Mouse (Mus musculus): Measurements from ENCODE around the gene Tnfrsf21. TPM values are rescaled to one million over a fixed set of nuclear protein-coding genes. Genes with fewer than 3 reads are reported as not detected.

Gene Tnfrsf21
- polyA plus RNA-seq, 1 experiment from 2014 or later: 68.6 TPM

DNA sequence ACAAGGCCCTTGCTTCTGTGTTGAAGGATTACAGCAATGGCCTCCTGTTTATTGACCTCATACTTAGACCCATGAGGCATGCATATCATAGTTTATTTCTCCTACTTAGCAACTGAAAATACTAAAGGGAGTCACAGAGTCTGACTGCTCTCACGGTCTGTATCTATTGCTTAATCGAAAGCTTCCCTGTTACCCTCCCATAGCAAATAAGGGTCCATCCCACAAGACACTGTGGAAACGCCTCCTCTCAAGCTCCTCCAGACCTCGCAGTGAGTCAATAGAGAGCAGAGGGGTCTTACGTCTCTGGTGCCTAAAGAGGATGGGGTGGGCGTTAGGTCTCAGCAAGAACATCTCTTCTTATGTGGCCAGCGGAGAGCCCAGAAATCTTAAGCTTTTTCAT, 15.8 kb upstream of the Tnfrsf21 start:
- no peak for ATAC-seq (replicated peaks)
- Histone ChIP-seq H3K36me3 (replicated peaks) (no peaks in the 10 kb centered on the region), H3K4me2 (no peak overlapping the region), H3K9me3 (no peaks in the 10 kb centered on the region), H3K4me1 (no peaks in the 10 kb centered on the region), H3K27me3 (replicated peaks) (no peaks in the 10 kb centered on the region), H3K27ac (no peak overlapping the region), H3K9ac (no peak overlapping the region), H3K4me3 (no peak overlapping the region)
- WGBS: 95% methylated on average over 7 of the region's 7 CpGs

DNA sequence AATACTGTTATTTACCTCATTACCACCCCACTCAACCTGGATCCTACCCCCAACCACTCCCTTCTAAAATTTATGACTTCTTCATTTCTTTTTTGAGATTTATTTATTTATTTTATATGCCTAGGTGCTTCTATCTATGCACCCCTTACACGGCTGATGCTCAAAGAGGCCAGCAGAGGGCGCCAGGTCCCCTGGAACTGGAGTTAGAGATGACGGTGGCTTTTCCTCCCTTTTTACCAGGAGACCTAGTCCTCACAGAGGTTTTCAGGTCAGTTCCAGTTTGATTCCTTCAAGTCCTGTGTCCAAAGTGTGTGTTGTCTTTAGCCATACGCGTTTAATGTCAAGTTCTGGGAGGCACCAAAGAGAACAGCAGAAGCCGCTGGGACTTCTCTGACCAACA, 3.6 kb upstream of the Tnfrsf21 start:
- Histone ChIP-seq H3K9me3 (no peaks in the 10 kb centered on the region), H3K36me3 (replicated peaks) (no peaks in the 10 kb centered on the region), H3K27me3 (replicated peaks) (no peaks in the 10 kb centered on the region), H3K4me1 (peaks cover 5% of the 10 kb centered on the region), H3K4me3 (no peak overlapping the region), H3K4me2 (no peak overlapping the region), H3K27ac (no peak overlapping the region), H3K9ac (no peak overlapping the region)
- WGBS: 19% methylated on average over 6 of the region's 6 CpGs
- ATAC-seq (replicated peaks): no peak

DNA sequence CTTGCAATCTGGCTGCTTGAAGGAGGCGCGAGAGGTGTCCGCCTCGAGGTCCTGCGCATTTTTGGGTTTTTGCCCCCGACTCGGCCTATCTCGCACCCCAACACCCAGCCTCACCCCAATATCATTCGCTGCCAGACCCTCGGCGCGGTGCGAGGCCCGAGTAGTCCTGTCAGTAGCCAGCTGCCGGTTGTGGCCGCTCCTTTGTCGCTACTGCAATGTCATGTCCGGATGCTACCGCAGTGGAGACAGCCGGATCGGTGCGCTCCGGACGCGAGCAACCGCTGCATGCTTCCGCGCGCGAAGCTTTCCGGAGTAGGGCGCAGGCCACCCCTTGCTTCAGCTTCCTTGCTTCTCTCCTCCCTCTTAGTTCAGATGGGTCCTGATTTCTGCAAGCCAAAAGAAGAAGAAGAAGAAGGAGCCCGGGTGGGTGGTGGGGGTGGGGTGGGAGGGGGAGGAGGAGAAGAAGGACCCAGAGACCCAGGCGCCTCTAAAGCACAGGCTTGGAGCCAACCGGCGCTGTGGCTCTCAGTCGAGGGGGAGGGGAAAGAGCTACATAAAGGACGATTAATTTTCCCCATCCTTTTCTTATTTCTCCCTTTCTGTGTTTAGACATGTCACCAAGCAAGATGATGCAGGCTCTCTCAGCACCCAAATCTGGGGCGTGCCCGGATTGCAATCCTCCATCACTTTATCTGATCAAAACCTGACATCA, 1.1 kb downstream of the Tnfrsf21 start:
- Histone ChIP-seq H3K27me3 (replicated peaks) (no peaks in the 10 kb centered on the region), H3K4me1 (peaks cover 29% of the 10 kb centered on the region), H3K9ac (peak overlapping the region; percentile 98), H3K4me3 (peak overlapping the region; percentile 85), H3K27ac (peak overlapping the region; percentile 95), H3K36me3 (replicated peaks) (no peaks in the 10 kb centered on the region), H3K4me2 (peak overlapping the region; percentile 60), H3K9me3 (no peaks in the 10 kb centered on the region)
- peak; percentile 68 for ATAC-seq (replicated peaks)
- WGBS: under 1% methylated on average over 39 of the region's 40 CpGs

DNA sequence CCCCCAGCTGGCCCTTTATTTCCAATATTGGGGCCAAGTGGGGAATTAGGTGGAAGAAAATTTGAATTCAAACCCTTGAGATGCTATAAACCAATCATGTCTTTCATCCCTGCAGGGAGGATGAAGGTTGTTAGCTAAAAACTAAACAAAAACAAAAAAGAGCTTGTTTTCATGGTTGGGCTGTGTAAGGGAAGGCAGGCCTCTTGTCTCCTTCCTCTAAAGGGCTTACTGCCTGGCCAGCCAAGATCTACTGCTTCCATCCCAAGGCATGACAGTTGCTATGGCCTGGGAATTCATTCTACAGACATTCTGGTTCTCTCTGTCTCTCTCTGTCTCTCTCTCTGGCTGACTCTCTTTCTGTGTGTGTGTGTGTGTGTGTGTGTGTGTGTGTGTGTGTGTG, 1.7 kb downstream of the Tnfrsf21 start:
- H3K9me3 ChIP-seq: no peaks in the 10 kb centered on the region
- H3K27me3 ChIP-seq (replicated peaks): no peaks in the 10 kb centered on the region
- H3K4me2 ChIP-seq: peak overlapping the region; percentile 60
- H3K27ac ChIP-seq: peak overlapping the region; percentile 95
- H3K4me3 ChIP-seq: peak overlapping the region; percentile 85
- H3K36me3 ChIP-seq (replicated peaks): no peaks in the 10 kb centered on the region
- ATAC-seq (replicated peaks): no peak
- peaks cover 33% of the 10 kb centered on the region for H3K4me1 ChIP-seq
- peak overlapping the region; percentile 98 for H3K9ac ChIP-seq

DNA sequence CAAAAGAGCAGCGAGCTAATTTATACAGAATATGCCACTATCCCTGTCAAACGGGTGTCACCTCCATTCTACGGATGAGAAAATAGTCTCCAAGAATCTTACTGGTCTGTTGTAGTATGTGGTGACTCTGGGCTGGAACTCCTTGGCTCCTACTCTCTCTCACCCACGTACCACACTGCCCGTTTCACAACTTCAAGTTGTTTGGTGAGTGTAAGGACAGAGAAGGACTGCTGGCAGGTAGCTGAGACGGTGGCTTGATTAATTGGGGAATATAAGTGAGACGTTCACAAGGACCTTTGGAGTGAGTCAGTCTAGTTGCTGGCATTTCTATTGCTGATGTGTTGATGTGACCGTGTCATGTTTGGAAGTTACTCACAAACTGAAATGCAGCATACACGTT, 3.3 kb downstream of the Tnfrsf21 start:
- Histone ChIP-seq H3K4me2 (no peak overlapping the region), H3K9ac (no peak overlapping the region), H3K4me1 (peaks cover 33% of the 10 kb centered on the region), H3K36me3 (replicated peaks) (no peaks in the 10 kb centered on the region), H3K9me3 (no peaks in the 10 kb centered on the region), H3K4me3 (no peak overlapping the region), H3K27me3 (replicated peaks) (no peaks in the 10 kb centered on the region), H3K27ac (no peak overlapping the region)
- 93% methylated on average over 9 of the region's 9 CpGs for WGBS
- ATAC-seq (replicated peaks): no peak

DNA sequence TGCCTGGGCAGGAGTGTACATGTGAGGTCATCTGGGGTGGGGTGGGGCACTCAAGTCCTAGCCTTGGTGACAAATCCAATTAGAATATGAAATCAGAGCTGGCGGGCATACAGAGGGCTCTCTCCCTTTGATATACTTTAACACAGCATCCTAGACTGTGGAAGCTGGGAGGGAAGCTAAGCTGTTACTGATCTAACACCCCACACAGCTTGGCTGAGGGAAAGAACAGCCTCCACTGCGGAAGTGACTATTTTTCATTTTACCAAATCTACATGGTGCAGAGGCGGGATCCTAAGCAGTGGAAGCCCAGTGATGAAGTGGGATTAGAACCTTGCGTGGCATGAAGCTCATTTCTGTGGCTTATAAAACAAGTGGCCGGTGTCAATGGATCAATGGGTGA, 4.7 kb downstream of the Tnfrsf21 start:
- peaks cover 29% of the 10 kb centered on the region for H3K4me1 ChIP-seq
- no peak overlapping the region for H3K9ac ChIP-seq
- WGBS: 88% methylated on average over 5 of the region's 5 CpGs

DNA sequence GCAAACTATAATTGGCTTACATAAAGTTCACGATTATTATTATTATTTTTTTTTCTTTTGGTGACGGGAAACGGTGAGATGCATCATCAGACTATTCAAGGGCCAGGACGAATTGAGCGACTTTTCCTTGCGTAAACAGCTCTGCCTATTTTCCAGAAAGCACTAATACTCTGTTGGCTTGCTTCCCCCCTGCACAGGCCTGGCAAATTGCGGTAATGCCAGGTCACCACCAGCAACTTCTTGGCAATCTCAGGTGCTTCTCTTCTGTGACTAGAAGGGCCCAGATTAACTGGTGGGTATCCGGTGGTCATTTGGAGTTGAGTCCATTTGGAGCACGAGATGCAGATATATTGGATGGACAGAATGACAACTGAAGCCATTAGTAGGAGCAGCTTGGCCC, 5.7 kb downstream of the Tnfrsf21 start:
- H3K9ac ChIP-seq: no peak overlapping the region
- no peaks in the 10 kb centered on the region for H3K27me3 ChIP-seq (replicated peaks)
- H3K27ac ChIP-seq: no peak overlapping the region
- 94% methylated on average over 9 of the region's 9 CpGs for WGBS
- ATAC-seq (replicated peaks): no peak
- no peaks in the 10 kb centered on the region for H3K9me3 ChIP-seq
- peaks cover 28% of the 10 kb centered on the region for H3K4me1 ChIP-seq
- no peak overlapping the region for H3K4me3 ChIP-seq
- H3K4me2 ChIP-seq: no peak overlapping the region
- no peaks in the 10 kb centered on the region for H3K36me3 ChIP-seq (replicated peaks)

More for the DNA sequence above, 4.7 kb downstream of the Tnfrsf21 start:
- no peak overlapping the region for H3K27ac ChIP-seq
- no peak overlapping the region for H3K4me3 ChIP-seq
- no peaks in the 10 kb centered on the region for H3K9me3 ChIP-seq
- no peak for ATAC-seq (replicated peaks)
- no peaks in the 10 kb centered on the region for H3K36me3 ChIP-seq (replicated peaks)
- H3K27me3 ChIP-seq (replicated peaks): no peaks in the 10 kb centered on the region
- H3K4me2 ChIP-seq: no peak overlapping the region

DNA sequence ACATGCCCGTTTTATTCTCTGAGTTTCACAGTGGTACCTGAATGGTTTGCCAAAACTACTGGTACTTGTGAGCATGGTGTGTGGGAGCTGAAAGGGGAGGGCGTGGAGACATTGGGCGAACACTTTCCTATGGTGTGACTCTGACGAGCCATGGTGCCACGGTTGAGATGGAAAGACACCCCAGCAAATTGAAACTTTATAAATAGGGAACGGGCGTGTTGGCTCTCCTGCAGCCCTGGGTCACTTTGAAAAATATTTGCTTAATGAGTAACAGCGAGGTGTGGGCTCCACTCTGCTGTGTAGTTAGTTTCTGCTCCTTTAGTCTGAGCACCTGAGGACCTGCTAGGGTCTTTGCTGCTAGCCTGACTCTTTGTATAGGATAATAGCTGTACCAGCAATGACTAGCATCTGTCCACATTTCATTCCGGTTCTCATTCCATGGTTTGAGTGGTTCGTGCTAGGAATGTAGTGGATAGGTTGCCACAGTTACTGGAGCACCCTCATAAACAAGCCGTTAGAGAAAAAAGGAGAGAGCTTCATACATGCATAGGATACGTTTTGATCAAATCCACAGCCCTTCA, 7.4 kb downstream of the Tnfrsf21 start:
- Histone ChIP-seq H3K9ac (no peak overlapping the region), H3K4me3 (no peak overlapping the region), H3K27ac (no peak overlapping the region), H3K36me3 (replicated peaks) (no peaks in the 10 kb centered on the region), H3K27me3 (replicated peaks) (no peaks in the 10 kb centered on the region), H3K4me2 (no peak overlapping the region), H3K4me1 (peaks cover 20% of the 10 kb centered on the region), H3K9me3 (no peaks in the 10 kb centered on the region)
- ATAC-seq (replicated peaks): 0 out of 2 replicates have a peak, but pooled peaks have one; percentile 19
- 90% methylated on average over 12 of the region's 12 CpGs for whole genome bisulfite sequencing

DNA sequence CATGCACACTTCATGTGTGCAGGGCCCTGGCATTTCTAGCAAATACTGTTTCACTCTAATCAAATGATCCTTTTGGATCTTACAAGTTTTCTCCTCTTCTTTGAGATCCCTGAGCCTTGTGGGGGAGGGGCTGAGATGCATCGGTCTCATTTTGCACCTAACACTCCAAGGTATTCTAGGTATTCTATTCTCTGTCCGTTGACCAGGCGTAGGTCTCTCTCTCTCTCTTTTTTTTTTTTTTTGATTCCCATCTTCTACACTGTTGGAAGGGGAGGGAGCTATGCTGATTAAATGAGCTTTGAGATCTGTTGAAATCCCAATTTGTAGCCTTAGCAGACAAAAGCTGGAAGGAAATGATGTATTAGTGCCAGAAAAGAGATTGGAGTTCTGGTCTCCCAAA, 8.2 kb downstream of the Tnfrsf21 start:
- no peak for ATAC-seq (replicated peaks)
- no peak overlapping the region for H3K27ac ChIP-seq
- WGBS: 93% methylated on average over 3 of the region's 3 CpGs
- H3K4me3 ChIP-seq: no peak overlapping the region
- H3K4me1 ChIP-seq: peaks cover 12% of the 10 kb centered on the region
- no peak overlapping the region for H3K9ac ChIP-seq
- H3K9me3 ChIP-seq: no peaks in the 10 kb centered on the region
- H3K27me3 ChIP-seq (replicated peaks): no peaks in the 10 kb centered on the region
- no peak overlapping the region for H3K4me2 ChIP-seq
- H3K36me3 ChIP-seq (replicated peaks): no peaks in the 10 kb centered on the region

DNA sequence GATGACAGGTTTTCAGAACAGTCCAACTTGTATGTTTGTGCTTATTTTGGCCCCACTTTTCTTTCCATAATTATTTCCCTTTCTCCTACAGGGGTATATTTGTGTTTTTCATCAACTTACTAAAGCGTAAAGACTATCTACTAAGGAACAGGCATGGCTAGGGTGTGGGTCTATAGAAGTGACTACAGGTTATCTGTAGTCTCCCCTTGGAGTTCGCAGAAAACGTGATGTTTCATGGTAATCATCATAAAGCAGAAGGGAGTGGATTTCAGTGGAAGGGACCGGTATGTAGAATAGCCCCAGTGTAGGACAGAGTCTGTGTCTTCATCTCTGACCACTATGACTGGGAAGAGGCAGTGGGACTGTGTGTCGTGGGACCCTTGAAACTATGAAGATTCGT, 8.7 kb downstream of the Tnfrsf21 start:
- H3K4me3 ChIP-seq: no peak overlapping the region
- no peak overlapping the region for H3K9ac ChIP-seq
- no peaks in the 10 kb centered on the region for H3K9me3 ChIP-seq
- peaks cover 7% of the 10 kb centered on the region; the same call in 1 of the 2 replicates for H3K4me1 ChIP-seq
- ATAC-seq (replicated peaks): no peak
- H3K27ac ChIP-seq: no peak overlapping the region
- H3K36me3 ChIP-seq (replicated peaks): no peaks in the 10 kb centered on the region
- no peaks in the 10 kb centered on the region for H3K27me3 ChIP-seq (replicated peaks)
- 91% methylated on average over 6 of the region's 6 CpGs for WGBS
- no peak overlapping the region for H3K4me2 ChIP-seq

DNA sequence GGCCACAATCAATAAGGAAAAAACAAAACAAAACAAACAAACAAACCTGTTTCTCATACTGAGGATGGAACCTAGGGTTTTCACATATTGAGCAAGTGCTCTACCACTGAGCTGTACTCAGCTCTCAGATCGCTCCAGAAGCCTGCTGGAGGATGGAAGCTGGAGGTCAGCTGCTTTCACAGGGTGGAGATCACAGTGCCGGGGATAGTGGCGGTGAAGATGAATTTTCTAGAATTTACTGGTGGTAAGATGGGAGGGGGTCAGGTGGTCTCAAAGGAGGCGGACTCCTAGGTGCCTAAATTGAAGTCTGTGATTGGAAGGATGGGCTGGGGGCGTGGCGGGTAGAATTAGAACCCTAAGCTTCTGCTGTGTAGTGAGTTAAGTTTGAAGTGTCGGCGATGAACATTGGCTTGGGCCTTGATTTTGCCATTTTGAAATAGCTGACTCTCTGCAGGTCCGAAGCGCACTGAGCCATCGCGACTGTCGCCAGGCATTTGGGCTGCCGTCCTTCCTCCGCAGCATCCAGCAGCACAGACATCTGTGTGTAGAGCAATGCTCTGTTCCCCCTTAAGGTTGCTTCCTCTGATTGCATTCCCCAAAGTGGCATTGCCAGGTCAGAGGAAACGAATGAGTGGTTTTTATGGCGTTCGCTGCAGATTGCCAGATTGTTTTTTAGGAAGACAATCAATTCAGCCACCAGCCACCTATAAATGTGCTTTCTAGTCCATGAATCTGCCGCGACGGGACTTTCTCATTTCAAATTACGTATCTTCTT, 9.7 kb downstream of the Tnfrsf21 start:
- H3K4me2 ChIP-seq: no peak overlapping the region

DNA sequence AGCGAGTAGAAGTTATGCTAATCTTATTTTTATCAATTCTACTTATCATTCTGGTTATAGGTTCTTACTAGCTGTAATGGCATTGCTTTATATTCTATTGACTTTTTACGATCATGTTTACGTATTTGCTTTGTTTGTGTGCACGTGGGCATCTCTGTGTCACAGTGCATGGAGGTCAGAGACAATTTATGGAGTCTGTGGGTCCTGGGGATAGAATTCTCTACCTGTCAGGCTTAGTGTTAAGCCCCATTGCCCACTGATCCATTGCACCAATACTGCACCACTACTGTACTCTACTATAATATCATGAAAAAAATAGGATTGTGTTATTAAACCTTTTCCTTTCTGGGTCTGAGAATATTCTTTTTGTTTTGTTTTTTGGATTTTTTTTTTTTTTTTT, 10.4 kb downstream of the Tnfrsf21 start:
- Histone ChIP-seq H3K4me3 (no peak overlapping the region), H3K27ac (no peak overlapping the region), H3K4me2 (no peak overlapping the region), H3K27me3 (replicated peaks) (no peaks in the 10 kb centered on the region), H3K9me3 (no peaks in the 10 kb centered on the region), H3K36me3 (replicated peaks) (no peaks in the 10 kb centered on the region), H3K4me1 (peaks cover 4% of the 10 kb centered on the region; the same call in 1 of the 2 replicates), H3K9ac (no peak overlapping the region)
- WGBS: 95% methylated on average over 4 of the region's 4 CpGs
- no peak for ATAC-seq (replicated peaks)

More for the DNA sequence above, 9.7 kb downstream of the Tnfrsf21 start:
- peaks cover 4% of the 10 kb centered on the region; the same call in 1 of the 2 replicates for H3K4me1 ChIP-seq
- no peaks in the 10 kb centered on the region for H3K36me3 ChIP-seq (replicated peaks)
- H3K27me3 ChIP-seq (replicated peaks): no peaks in the 10 kb centered on the region
- H3K27ac ChIP-seq: no peak overlapping the region
- ATAC-seq (replicated peaks): no peak
- no peak overlapping the region for H3K9ac ChIP-seq
- no peak overlapping the region for H3K4me3 ChIP-seq
- WGBS: 94% methylated on average over 22 of the region's 22 CpGs
- H3K9me3 ChIP-seq: no peaks in the 10 kb centered on the region

Data from midbrain, embryonic 15.5 days (tissue).